Mouse (Mus musculus) adrenal gland (tissue): Measurements from ENCODE around the gene Plcb2.

Experiments used
- intact Hi-C: fragments of 180-260 bp; cut with DNase I; formaldehyde crosslinking; loops from one replicate; pipeline ENCODE4 v1.15.1; 2025

Gene Plcb2

DNA sequence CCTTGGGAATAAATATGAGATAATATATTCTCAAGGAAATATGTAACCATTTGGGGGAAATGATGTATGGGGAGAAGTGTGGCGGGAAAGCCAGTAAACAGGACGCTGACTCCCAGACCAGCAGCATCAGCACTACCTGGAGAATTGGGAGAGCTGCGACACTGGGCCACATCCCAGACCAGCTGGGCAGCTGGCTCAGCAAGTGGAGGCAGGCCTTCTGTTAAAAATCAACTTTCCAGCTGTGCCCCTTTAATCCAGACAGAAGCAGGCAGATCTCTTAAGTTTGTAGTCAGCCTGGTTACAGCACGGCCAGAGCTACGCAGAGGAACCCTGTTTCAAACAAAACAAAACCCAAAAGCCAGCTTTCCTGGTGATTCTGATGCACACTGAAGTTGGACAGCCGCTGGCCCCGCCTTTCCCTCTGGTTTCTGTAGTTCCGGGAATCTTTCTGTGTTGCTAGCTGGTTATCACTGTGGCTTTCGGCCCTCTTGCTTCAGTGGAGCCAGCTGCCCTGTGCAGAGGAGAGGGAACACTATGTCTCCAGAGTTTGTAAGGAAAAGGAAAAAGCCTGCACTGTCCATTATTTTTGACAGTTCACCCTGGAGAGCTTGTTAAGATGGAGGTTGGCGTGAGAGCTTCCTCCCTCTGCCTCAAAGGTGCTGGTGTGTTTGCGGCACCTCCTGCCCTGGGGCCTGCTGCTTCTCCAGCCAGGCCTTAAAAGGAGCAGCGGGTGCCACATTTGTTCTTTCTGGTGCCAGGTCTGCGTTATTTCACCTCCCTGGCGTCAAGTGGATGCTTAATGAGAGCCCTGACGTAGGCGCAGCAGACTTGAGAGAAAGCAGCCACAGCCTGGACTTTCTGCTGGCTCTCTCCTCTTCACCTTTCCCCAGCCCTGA lies 23.9 kb upstream of the Plcb2 start:
- intact Hi-C loops = no loop called here

DNA sequence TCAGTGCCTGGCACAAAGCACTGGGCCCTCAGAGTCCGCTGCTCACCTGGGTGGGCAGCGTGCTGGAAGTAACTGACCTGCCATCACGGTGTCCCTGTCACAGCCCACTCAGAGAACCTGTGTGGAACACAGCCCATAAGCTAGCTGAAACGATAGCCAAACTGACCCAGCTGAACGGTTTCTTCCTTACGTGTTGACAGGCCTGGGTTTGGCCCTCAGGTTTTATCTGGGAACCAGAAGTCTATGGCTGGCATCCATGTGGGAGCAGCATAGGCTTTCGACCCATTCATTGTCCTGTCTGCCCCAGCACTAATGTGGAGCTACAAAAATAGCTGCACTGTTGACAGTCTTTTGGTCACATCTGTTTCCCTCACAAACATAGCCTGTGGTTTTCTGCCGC lies 22.2 kb upstream of the Plcb2 start:
- intact Hi-C loops = no loop called here

DNA sequence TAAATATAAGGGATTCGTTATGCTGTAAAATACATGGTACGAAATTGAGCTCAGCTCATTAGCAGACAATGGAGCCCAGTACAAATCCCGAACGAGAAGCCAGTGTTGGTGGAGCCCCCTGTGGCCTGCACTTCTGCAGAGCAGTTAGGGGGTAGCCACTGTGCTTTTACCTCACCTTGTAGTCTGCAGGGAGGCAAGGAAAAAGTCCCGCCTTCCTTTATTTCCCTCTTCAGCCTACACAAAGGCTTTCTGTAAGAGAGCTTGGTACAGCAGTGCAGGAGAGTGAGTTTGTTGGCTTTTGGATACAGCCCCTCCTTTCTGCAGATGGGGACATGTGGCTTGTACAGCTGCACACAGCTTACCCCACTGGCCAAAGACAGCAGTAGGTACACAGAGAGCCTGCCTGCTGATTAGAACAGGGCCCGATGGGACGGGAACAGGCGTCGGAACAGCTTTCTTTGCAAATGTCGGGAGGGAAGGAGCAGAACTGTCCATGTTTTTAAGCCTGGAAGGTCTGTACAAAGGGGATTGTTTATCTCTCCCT lies 21.2 kb upstream of the Plcb2 start:
- intact Hi-C loops = no loop called here

DNA sequence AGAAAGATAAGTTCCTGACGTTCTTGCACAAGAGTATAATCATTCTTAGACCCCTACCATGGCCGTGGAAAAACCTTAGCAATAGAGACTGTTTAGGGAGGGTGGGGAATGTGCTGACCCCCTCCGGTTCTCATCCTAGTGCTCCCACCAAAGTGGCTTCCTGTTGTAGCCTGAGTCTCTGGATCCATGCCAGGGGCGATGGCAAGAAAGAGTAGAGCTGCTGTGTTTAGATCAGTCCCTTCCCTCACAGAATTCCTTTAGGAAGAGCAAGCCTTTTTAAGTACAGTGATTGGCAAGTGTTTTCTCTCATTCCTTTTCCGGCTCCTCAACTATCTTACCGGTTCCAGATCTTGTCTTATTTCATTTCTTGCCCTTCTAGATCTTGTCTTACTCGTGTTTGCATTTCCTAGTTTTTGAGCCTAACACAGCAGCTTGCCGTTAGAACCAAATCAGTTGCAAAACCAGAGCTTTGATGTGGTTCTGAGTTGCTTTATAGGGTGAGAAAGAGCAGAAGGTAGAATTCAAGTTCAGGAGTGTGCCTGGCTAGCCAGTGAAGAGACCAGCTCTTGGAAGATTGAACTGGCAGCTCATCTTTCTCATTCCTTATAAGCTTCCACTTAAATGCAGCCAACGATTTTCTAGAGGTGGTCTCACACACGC lies 19.2 kb upstream of the Plcb2 start:
- intact Hi-C loops = no loop called here

DNA sequence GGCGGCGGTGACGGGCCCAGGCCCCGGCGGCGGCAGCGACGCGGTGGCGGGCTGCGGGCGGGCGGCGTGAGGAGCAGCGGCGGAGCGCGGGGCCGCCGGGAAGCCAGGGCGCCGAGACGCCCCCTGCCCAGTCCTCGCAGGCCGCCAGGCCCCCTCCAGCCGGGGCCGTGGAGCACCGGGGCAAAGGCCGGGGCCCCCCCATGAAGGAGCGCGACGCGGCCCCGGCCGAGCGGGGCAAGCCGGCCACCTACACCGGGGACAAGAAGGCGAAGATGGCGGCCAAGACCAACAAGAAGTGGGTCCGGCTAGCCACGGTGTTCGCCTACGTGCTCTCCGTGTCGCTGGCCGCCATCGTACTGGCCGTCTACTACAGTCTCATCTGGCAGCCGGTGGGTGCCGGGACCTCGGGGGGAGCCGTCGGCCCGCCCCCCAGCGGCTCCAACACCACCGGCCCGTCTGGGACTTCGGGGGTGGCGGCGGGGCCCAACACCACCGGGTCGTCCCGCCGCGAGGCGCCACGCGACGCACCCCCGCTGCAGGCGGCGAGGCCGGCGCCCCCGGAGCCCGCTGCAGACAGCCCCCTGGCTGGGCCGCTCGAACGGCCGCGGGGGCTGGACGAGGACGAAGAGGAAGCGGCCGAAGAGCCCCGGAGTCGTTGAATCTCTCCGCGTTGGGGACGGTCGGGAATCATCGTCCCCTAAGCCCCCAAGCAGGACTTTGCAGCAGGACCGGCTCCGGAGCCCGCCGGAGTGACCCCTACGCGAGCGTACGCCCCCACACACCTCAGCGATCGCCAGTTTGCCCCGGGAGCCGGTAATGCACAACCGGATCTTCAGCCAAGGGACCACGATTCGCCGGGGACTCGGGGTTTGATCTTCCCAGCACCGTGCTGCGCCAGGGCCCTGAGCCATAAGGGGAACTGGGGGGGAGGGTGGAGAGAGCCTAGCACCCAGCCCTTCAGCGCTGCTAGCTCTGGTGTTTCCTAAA lies 18.0 kb upstream of the Plcb2 start:
- intact Hi-C loops = no loop called here

DNA sequence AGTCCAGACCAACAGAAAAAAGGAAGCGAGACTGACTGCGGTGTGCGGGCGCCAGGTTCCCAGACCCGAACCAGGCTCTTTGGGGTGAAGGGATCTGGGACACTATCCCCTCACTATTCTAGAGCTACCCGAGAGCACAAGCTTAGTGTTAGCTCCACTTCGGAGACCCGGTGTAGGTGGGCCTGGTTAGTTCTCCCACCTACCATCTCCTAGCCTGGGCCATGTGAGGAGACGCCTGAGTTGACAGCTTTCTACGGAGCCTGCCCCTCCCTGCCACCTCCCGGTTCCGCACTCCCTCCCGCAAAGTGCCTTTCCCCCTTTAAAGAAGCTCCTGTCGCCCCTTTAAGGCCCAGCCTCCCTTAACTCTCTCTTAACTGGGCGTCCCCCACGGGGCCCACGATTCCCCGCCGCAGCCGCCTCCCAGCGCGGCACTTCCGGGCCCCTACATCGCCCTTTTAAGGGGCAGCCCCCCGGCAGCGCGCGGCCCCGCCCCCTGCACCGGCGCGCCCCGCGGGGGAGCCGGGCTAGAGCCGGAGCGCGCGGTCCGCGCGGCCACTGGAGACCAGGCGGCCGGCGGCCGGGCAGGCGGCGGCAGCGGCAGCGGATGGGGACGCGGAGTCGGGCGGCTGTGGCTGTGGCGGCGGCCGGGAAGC lies 17.1 kb upstream of the Plcb2 start, which contains the start of gene Inafm2:
TSS of gene Inafm2 (plus strand) at position 527 of the 653 bp plus-strand sequence.
- intact Hi-C loops = no loop called here

DNA sequence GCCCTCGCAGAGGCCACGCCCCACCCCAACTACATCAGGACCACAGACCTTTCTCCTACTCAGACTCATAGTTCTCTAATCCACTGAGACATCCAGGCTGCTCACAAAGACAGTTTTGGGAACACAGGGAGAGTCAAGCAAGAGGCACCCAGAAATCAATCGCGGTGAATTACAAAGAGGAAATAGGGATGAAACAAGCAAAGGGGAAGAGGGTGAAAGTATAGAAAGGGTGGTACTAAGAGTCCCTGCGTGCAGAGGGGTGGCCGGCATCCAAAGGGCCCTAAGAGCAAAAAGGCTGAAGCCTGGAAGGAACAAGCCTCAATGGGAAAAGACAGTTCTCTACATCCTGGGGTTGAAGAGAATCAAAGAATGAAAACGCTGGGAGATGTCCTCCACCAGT lies 16.4 kb upstream of the Plcb2 start:
- intact Hi-C loops = no loop called here

DNA sequence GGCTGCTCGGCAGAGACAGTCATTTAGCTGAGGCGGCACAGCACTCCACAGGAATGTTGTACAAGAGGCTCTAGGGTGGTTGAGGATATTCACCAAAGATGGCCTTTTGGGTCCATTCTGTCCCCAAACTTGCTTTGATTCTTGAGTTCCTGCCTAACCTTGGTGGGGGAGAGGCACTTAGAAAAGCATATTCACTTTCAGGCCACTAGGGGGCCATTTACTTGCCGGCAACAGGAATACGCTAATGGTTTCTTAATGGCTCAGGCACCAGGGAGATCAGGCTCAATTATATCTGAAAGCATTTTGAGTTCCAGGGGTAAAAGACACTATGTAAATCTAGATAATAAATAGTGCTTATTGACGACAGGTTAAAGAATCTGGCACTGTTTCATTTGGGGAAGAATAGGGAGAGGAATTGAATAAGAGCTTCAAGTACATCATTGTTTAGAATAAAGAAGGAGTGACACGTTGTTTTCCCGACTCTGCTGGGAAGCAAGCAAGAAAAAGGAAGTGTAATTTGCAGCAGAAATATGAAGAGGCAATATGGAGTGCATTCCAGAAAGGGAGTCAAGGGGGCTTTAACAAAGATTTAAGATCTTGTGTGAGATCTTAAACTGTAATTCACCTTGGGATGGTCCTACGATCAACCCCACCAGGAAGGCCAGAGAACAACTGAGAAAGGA lies 15.2 kb upstream of the Plcb2 start:
- intact Hi-C loops = loop anchor here (2.0 kb wide), 1 partner anchor 139 kb away; no protein-coding TSS in a partner anchor

DNA sequence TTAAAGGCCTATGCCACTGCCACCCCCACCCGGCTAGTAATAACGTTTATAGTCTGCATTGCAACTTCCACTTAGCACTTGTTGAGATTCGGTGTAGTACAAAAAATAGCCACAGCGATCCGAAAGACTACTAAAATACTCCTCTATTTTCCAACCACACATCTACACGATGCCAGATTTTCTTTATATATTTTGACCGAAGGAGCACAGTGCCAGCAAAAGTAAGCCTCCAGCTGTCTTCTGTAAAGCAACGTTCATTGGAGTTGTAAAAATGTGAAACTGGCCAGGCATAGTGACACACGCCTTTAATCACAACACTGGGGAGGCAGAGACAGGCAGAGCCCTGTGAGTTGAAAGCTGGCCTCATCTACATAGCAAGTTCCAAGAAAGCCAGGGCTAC lies 12.9 kb upstream of the Plcb2 start:
- intact Hi-C loops = no loop called here

DNA sequence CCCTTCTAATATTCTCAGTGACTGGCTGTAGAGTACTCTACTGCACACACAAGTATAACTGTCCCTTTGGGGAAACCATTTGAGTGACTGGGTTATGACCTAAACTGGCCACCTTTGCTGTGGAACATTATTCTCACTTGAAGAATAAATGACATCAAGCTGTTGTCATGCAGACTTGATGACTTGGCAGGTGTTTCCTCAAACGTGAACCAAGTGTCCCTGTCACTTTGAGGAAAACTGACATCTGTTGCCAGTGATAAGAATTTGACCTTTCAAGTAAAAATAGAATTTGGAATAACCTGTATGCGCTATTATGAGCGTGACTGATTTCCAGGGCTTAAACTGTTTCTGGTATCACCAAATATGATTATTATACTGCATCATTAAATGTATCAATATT lies 12.1 kb upstream of the Plcb2 start:
- intact Hi-C loops = no loop called here

DNA sequence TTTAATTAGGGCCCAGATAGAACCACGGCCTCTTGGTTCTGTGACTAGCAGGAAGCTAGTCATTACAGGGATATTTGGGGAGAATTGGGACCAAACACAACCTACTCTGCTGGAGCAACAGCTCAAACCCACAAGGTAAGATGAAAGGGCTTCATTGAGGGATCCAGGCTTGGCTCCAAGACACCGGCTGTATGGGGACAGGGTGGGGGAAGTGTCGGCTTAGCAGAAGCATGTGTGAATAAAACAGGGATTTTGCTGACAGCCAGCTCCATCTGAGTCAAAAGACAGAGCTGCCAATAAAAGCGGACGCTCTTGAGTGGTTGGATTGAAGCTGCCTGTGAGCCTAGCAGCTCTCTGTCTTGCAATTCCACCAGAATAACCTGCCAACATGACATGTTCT lies 5.1 kb upstream of the Plcb2 start:
- intact Hi-C loops = no loop called here

DNA sequence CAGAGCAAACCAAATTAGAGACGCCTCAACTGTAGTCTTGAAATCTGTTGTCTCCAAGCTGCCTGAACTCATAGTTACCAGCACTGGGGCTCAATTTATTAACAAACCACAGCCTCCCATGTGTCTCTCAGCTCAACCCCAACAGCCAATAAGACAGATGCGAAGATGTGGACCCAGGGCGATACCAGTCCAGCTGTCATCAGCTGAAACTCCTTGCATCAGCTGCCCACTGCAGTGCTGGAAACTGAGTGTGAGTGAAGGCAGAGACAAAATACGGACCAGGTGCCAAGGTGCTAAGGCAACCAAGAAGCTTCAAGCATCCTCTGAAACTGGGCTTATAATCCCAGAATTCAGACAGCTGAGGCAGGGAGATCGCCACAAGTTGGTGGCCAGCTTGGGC lies 3.7 kb upstream of the Plcb2 start:
- intact Hi-C loops = no loop called here

DNA sequence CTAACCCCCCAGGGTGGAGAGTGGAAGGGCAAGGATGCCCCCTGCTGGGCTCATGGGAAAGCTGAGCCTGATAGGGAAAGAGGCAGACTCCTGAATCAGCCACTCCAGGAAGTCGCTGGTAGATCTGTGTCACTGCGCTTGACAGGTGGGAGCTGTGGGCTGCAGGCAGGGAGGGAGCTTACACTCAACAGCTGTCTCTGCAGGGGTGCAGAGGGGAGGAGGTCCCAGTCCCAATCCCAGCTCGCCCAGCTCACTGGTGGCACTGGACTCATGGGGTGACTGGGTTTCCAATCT lies 2.3 kb upstream of the Plcb2 start:
- intact Hi-C loops = loop anchor here (1.0 kb wide), 2 partner anchors 30 to 92 kb away; no protein-coding TSS in a partner anchor

DNA sequence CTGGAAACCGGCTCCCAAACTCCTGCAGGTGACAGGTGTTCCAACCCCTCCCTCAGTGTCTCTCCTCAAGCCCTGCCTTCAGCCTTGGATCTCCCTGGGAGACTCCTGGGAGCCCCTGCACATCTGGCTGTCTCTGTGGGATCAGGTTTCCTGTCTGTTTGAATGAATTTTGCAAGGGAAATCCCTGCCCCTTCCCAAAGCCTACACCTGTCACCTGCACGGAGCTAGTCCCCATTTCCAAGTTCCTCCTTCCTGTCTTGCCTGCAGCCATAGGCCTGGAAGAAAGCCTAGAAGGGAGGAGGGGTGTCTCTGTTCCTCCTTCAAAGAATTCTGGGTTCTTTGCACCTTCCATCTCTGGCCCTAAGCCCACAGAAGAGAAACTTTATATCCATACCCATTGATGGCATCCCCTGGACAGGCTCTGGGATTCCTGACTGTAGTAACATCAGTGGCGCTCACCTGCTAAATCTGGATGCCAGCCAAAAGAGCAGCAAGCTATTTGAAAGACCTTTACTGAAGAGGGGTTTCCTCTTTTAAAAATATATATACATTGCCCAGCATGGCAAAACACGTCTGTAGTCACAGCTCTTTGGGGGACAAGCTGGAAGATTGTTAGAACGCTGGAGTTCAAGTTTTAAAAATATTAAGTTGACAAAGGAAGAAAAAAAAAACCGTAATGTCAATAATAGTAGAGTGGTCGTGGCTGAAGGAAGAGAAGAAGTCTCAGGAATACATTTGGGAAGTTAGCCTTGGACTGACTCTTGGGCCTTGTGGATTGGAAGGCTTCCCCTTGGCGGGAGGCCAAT lies 1.8 kb upstream of the Plcb2 start:
- intact Hi-C loops = loop anchor here (1.0 to 10.0 kb wide), 3 partner anchors 30 to 245 kb away; no protein-coding TSS in a partner anchor

DNA sequence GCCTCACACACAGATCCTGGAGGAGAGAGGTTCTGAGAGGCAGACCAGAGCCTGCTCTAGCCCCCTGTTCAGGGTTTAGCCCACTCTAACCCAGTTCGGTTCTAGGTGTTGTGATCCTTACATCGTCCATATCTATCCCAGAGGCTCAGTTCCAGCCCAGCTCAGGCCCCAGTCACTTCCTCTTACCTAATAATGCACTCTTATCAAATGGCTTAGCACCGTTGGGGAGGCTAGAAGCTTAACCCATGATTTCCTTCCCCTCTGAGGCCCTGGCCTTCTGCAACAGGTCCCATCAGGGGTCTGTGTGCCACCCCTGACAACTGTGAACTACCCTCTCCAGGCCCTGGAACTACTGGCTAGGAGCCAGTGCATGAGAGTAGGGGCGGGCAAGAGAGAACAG lies 956 bp upstream of the Plcb2 start:
- intact Hi-C loops = loop anchor here (10.0 kb wide), 1 partner anchor 244 kb away; no protein-coding TSS in a partner anchor

DNA sequence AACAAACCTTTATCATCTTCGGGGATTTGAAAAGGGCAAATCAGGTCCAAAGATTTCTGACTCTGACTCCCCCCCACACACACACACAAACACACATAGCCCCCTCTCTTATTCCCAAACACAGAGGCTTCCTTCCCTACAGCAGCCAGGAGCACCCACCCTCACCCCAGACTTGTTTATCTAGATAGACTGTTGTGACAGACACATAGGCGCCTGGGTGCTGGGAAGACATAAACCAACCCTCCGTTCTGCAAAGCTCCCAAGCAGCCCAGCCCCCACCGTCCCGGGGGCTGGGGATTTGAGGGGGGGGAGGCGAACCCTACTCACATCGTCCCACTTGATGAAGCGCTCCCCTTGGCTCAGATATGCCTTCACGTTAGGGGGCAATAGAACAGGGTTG lies 327 bp downstream of the Plcb2 start:
- intact Hi-C loops = loop anchor here (10.0 kb wide), 1 partner anchor 243 kb away; no protein-coding TSS in a partner anchor

DNA sequence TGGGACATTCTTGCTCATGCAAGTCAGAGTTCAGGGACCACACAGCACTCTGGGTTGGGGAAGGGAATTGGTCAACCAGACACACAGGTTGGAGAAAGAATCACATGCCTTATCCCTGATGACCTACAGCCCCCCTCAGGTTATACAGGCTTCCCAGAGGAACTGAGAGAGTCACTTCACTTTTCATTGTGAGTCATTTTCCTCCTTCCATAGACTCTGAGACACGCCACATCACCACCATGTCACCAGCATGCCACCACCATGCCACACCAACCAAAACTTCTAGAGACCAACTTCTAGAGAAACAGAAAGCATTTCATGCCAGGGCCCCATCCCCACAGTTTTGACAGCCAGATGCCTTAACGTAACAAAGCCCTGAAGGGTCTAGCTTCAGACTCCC lies 1.4 kb downstream of the Plcb2 start:
- intact Hi-C loops = loop anchor here (10.0 kb wide), 1 partner anchor 242 kb away; no protein-coding TSS in a partner anchor

DNA sequence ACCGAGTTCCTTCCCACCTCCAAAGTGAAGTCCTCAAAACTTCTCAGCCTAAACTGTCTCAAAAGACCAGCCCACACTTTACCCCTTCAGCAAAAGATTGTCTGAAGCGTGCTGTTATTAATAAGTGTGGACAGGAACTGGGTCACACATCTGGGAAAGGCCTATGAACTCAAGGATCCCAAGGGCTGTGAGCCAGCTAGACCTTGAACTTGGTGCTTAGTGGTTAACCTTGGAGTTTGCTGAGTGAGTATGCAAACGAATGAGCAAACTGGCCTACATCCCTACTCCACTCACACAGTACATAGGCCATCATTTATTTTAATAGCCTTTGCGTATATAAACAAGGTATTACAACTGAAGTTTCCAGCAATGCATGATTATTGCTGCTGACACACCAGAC lies 2.7 kb downstream of the Plcb2 start:
- intact Hi-C loops = loop anchor here (10.0 kb wide), 1 partner anchor 241 kb away; no protein-coding TSS in a partner anchor
